Mouse (Mus musculus) heart, postnatal 0 days (tissue): Measurements from ENCODE around the gene Ptprb.

Experiments used
- CTCF ChIP-seq: IDR thresholded peaks from 2 replicates; pipeline ENCODE4 v1.5.1; 2016; ENCODE audit warnings: antibody characterized with exemption, control low read depth, low read depth
- EP300 ChIP-seq: IDR thresholded peaks from 2 replicates; pipeline ENCODE4 v1.6.1; 2016; ENCODE audit warnings: antibody characterized with exemption, low read depth

- TF ChIP-seq CTCF = no peak
- TF ChIP-seq EP300 = no peak
These were observed 149.6 kb downstream of the Ptprb start for GRCm38 (mm10) chr10:116424921-116425320.
